Mouse (Mus musculus): ENCODE results near the gene Brcc3.

DNA sequence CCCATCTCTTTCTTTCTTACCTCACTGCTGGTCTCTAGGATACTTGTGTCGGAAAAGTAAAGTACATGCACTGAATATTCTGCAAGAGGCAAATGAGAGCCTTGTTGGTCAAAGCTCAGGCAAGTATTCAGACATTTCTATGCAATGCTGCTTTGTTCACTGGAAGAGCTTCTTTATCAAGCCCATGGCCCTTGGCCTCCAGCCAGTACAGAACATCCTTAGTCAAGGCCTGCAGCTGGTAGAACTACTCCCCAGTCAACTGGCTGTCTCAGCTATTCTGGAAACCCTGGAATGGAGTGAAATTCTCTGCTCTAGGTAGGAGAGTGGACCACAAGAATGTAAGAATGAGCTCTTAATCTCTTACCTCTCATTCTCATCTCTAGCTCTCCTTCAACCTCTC lies 73.5 kb downstream of the Brcc3 start:
- TF ChIP-seq ZC3H11A (IDR thresholded peaks at IDR 0.05; ENCODE audit: borderline replicate concordance, low read depth, low read length) (no peak), ZNF384 (IDR thresholded peaks at IDR 0.05; ENCODE audit: low read depth, low read length) (no peak), HCFC1 (IDR thresholded peaks at IDR 0.05; ENCODE audit: borderline replicate concordance, insufficient read depth, low read length) (no peak)

Data from ES-E14 (cell line).